Mouse (Mus musculus) heart, postnatal 10 days (tissue): Measurements from ENCODE around the gene Caskin1. TPM values are rescaled to one million over a fixed set of nuclear protein-coding genes. Genes with fewer than 3 reads are reported as not detected.

Source experiments
- DNase-seq, 2 experiments: peaks; one replicate each; pipeline ENCODE4 v3.0.0; 2021
- intact Hi-C: fragments of 180-260 bp; cut with DNase I; formaldehyde crosslinking; loops from one replicate; pipeline ENCODE4 v1.15.1; 2025
- total RNA-seq, 2 experiments: library from RNA; stranded (reverse); gene quantifications; 2 replicates each; pipeline ENCODE4 v1.2.3; 2021

Caskin1 gene
- total RNA-seq, 2 experiments from 2014 or later = 0.48 to 0.52 TPM

GRCm38 (mm10) chr17:24557091-24557490 is 68.7 kb downstream of the Caskin1 start:
- intact Hi-C loops = no loop called here
- DNase-seq = peak; percentile 65 to 75

Other genes starting within 250 kb of the Caskin1 start
- gene Ccnf, start 237.1 kb upstream of the Caskin1 start, total RNA-seq = 1 to 10 TPM; 6.9 to 7.7 TPM
- gene Abca17, start 137.5 kb upstream of the Caskin1 start, total RNA-seq = not detected
- gene Abca3, start 136.7 kb upstream of the Caskin1 start, total RNA-seq = 10 to 100 TPM; 14.5 to 15.3 TPM
- 10 to 100 TPM; 94.7 to 97.3 TPM for gene Rnps1, start 74.0 kb upstream of the Caskin1 start, total RNA-seq
- gene Eci1, start 62.0 kb upstream of the Caskin1 start, total RNA-seq = 100 to 1,000 TPM; 412 to 459 TPM
- gene Dnase1l2, start 45.5 kb upstream of the Caskin1 start, total RNA-seq = 1 to 10 TPM; 1.0 to 1.6 TPM
- 10 to 100 TPM; 15.6 to 15.9 TPM for gene E4f1, start 18.3 kb upstream of the Caskin1 start, total RNA-seq
- 10 to 100 TPM; 38.5 to 39.9 TPM for gene Pgp, start 18.2 kb upstream of the Caskin1 start, total RNA-seq
- gene Bricd5, start 14.7 kb upstream of the Caskin1 start, total RNA-seq = under 1 TPM in 1 of 2 experiments, not detected in 1; 0.26 TPM
- 10 to 100 TPM; 11.6 to 12.9 TPM for gene Mlst8, start 9.5 kb upstream of the Caskin1 start, total RNA-seq
- 10 to 100 TPM; 75.9 to 77.9 TPM for gene Traf7, start 39.3 kb downstream of the Caskin1 start, total RNA-seq
- gene Rab26, start 45.6 kb downstream of the Caskin1 start, total RNA-seq = under 1 TPM; 0.32 to 0.45 TPM
- gene Pkd1, start 61.2 kb downstream of the Caskin1 start, total RNA-seq = 10 to 100 TPM; 60.1 to 72.2 TPM
- 10 to 100 TPM; 86.0 to 95.6 TPM for gene Tsc2, start 144.0 kb downstream of the Caskin1 start, total RNA-seq
- gene Nthl1, start 144.1 kb downstream of the Caskin1 start, total RNA-seq = 1 to 10 TPM; 3.2 to 3.4 TPM
- 100 to 1,000 TPM; 108 to 133 TPM for gene Slc9a3r2, start 161.7 kb downstream of the Caskin1 start, total RNA-seq
- gene Npw, start 169.9 kb downstream of the Caskin1 start, total RNA-seq = not detected
- gene Zfp598, start 181.1 kb downstream of the Caskin1 start, total RNA-seq = 10 to 100 TPM; 25.1 to 25.4 TPM
- not detected for gene Syngr3, start 201.4 kb downstream of the Caskin1 start, total RNA-seq
- 10 to 100 TPM; 18.9 to 19.8 TPM for gene Gfer, start 207.6 kb downstream of the Caskin1 start, total RNA-seq
- 1 to 10 TPM in 1 of 2 experiments, under 1 TPM in 1; 0.93 to 2.9 TPM for gene Noxo1, start 207.6 kb downstream of the Caskin1 start, total RNA-seq
- 10 to 100 TPM; 20.8 to 21.5 TPM for gene Tbl3, start 219.1 kb downstream of the Caskin1 start, total RNA-seq
- gene Rnf151, start 229.5 kb downstream of the Caskin1 start, total RNA-seq = not detected
- 100 to 1,000 TPM; 730 to 736 TPM for gene Rps2, start 229.5 kb downstream of the Caskin1 start, total RNA-seq
- gene Ndufb10, start 235.9 kb downstream of the Caskin1 start, total RNA-seq = 100 to 1,000 TPM; 845 to 899 TPM
- 10 to 100 TPM; 67.3 to 69.8 TPM for gene Rpl3l, start 239.2 kb downstream of the Caskin1 start, total RNA-seq
- 100 to 1,000 TPM; 123 to 163 TPM for gene Msrb1, start 248.0 kb downstream of the Caskin1 start, total RNA-seq